Mouse (Mus musculus) heart, postnatal 4 days (tissue): ENCODE measurements around the gene Zfp280c. TPM values are rescaled to one million over a fixed set of nuclear protein-coding genes. Genes with fewer than 3 reads are reported as not detected.

ENCODE experiments used
- microRNA-seq, 2 experiments: library from miRNA; unstranded; fragments of <30 nt; microRNA quantifications; one replicate each; pipeline ENCODE4 v1.2.0; 2021 to 2022
- total RNA-seq, 2 experiments: library from RNA; stranded (reverse); gene quantifications; 2 replicates each; pipeline ENCODE4 v1.2.3; 2021

Zfp280c gene
- total RNA-seq, 2 experiments from 2014 or later: 14.4 to 16.8 TPM

Small RNAs within 50 kb of the gene (microRNA-seq; reads per million reads assigned to microRNA genes)
- gene Gm27828: 0 reads per million in 2 experiments

Other genes starting within 250 kb of the Zfp280c start
- 10 to 100 TPM; 25.7 to 32.4 TPM for gene Elf4, start 131.4 kb downstream of the Zfp280c start, total RNA-seq
- 10 to 100 TPM; 97.9 TPM for gene Aifm1, start 80.9 kb downstream of the Zfp280c start, total RNA-seq
- gene Rab33a, start 75.2 kb downstream of the Zfp280c start, total RNA-seq: 1 to 10 TPM; 1.1 to 1.6 TPM
- 1 to 10 TPM; 3.9 to 4.2 TPM for gene Slc25a14, start 28.9 kb upstream of the Zfp280c start, total RNA-seq
- not detected for gene Gpr119, start 80.0 kb upstream of the Zfp280c start, total RNA-seq
- 1 to 10 TPM; 6.4 to 6.9 TPM for gene Rbmx2, start 100.5 kb upstream of the Zfp280c start, total RNA-seq